Mouse (Mus musculus): Measurements from ENCODE around the gene Tubb2b.
"Not testable (repeated sequence)": the region's sequence is repeated elsewhere in the genome, so short reads cannot be mapped to it uniquely, and the experiment has no call there.

Tubb2b gene

GRCm38 (mm10) chr13:34109035-34109676 is 21.1 kb downstream of the Tubb2b start:
- no peak for DNase-seq (ENCODE audit: low read depth, low spot score)

- DNase-seq (ENCODE audit: low read depth, low spot score), result no peak
Observed at GRCm38 (mm10) chr13:34106999-34107398, 23.3 kb downstream of the Tubb2b start.

- no peak for DNase-seq (ENCODE audit: low read depth, low spot score)
Observed at GRCm38 (mm10) chr13:34106256-34106655, 24.0 kb downstream of the Tubb2b start.

- no peak for DNase-seq (ENCODE audit: low read depth, low spot score)
Observed at GRCm38 (mm10) chr13:34105364-34105763, 24.9 kb downstream of the Tubb2b start.

DNA sequence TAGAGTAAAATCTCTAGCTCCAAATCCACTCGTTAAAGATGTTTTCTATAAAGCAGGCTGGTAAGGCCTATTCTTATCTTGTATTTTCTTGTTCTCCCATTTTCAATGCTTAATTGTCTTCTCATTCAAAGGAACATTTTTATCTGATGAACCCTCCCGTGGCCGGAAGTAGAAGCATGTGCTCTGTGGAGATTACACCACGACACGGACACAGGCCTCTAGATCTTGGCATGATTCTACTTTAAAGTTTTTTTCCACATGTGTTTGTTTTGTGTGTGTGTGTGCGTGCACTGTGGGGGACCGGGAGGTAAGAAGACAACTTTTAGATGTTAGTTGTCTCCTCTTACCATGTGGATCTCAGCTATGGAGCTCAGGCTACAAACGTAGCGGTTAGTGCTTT is 28.4 kb downstream of the Tubb2b start:
- DNase-seq (ENCODE audit: low read depth, low spot score), result no peak

GRCm38 (mm10) chr13:34101247-34101646 is 29.0 kb downstream of the Tubb2b start:
- DNase-seq (ENCODE audit: low read depth, low spot score), result no peak

DNA sequence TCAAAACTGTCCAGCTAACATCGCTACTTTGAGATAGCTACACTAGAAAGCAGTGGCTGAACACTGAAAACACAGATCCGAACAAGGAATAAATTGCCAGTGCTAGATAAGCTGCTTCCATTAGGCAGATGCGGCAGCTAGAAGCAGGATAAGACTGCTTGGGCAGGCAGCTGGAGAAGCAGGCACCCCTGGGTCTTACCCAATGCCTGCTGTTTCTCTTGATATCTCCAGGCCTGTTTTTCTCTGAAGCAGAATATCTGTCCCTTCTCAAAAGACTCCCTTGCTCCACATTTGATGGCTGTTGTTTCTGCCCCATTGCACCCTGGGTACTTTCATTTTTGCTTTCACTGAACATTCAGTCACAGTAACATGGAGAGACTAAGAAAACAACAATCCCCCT is 29.5 kb downstream of the Tubb2b start:
- DNase-seq (ENCODE audit: low read depth, low spot score), result no peak

- DNase-seq (ENCODE audit: low read depth, low spot score), result no peak
Observed at GRCm38 (mm10) chr13:34097086-34097485, 33.2 kb downstream of the Tubb2b start.

- DNase-seq (ENCODE audit: low read depth, low spot score), result no peak
Observed at GRCm38 (mm10) chr13:34096455-34096854, 33.8 kb downstream of the Tubb2b start.

- peak; percentile 86 for DNase-seq (ENCODE audit: low read depth, low spot score)
Observed at GRCm38 (mm10) chr13:34095542-34096435, 34.5 kb downstream of the Tubb2b start.

DNA sequence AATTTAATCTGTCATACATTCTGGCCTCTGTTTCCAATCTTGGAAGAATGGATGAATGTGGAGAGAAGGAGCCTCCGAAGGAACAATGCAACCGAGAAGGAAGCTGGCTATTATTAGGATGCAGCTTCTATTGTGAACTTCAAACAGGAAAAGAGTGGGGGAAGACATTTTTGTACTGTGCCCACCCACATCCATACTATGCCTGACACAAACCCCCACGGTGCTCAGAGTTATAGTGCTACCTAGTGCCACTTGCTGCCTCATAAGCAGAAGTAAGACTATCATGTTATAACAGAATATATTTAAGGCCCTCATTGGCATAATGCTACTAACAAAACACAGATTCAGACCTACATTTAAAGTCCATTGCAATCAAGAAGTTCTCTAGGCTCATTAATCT is 40.9 kb downstream of the Tubb2b start:
- no peak for DNase-seq (ENCODE audit: low read depth, low spot score)

GRCm38 (mm10) chr13:34088871-34089288 is 41.4 kb downstream of the Tubb2b start:
- no peak for DNase-seq (ENCODE audit: low read depth, low spot score)

DNA sequence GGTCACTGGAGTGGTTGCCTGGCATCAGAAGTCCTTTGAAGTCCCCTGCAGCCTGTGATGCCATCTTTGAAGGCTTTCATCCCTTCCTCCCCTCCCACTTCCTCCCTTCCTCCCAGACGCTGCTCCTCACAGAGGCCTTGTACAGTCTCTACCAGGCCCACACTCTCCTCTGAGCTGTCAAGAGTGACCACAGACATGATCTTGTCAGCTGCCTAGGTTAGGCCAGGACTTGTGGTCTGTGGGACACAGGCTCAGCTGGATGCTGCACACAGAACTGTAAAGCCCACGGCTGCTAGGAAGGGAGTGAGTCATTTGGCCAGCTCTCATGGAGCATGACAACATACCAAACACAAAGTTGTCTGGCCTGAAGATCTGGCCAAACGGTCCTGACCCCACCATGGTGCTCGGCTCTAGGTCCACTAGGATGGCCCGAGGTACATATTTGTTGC is 42.0 kb downstream of the Tubb2b start:
- not testable (repeated sequence) for DNase-seq (ENCODE audit: low read depth, low spot score)

GRCm38 (mm10) chr13:34087052-34087812 is 43.0 kb downstream of the Tubb2b start:
- DNase-seq (ENCODE audit: low read depth, low spot score), result no peak

DNA sequence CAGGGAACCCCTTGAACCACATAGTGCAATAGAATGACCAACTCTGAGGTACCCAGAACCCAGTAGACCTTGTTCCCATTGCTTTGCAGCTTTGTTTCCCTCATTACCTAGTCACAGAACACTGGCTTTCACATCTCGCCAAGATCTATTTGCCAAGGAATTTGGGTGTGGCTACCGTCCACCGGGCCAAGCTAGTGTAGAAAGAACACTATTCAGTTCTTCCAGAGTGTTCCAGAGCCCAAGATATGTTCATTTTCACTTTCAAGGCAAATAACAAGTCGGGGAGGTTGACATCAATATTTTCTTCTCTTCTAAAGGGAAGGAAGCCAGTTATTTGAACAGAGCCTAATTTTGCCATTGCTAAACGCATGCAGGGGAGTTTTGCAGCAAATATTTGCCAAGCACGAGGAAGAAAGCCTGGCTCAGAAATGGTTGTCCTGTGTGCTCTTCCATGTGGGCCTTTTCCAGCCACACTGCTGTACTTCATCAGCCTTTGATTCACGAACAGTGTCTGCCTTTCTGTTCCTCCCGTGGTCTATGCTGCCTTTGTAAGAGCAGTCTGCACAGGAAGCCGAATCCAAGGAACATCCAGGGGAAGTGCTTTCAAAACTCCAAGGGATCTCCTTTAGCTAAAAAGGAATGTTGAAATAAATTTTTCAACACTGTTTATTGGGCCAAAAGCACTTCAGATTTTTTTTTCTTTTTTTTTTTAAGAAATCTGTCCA is 46.1 kb downstream of the Tubb2b start:
- DNase-seq (ENCODE audit: low read depth, low spot score), result no peak

DNA sequence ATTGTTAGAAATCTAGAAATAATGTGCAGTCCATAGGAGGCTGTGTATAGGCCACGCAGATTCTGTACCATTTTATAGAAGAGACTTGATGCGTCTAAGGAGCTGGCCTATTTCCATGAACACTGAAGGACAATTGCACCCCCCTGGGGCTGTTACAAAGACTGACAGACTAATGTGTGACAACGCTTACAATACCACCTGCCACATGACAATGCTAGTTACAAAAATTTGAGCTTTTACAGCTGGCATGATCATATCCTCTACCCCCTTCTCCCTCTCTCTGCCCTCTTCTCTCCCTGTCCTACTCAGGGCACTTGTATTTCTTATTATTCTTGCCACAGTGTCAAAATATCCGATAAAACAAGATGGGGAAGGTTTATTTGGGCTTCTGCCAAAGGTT is 48.3 kb downstream of the Tubb2b start:
- DNase-seq (ENCODE audit: low read depth, low spot score), result no peak

GRCm38 (mm10) chr13:34079801-34080200 is 50.5 kb downstream of the Tubb2b start:
- no peak for DNase-seq (ENCODE audit: low read depth, low spot score)

GRCm38 (mm10) chr13:34078500-34079280 is 51.6 kb downstream of the Tubb2b start:
- DNase-seq (ENCODE audit: low read depth, low spot score), result no peak

DNA sequence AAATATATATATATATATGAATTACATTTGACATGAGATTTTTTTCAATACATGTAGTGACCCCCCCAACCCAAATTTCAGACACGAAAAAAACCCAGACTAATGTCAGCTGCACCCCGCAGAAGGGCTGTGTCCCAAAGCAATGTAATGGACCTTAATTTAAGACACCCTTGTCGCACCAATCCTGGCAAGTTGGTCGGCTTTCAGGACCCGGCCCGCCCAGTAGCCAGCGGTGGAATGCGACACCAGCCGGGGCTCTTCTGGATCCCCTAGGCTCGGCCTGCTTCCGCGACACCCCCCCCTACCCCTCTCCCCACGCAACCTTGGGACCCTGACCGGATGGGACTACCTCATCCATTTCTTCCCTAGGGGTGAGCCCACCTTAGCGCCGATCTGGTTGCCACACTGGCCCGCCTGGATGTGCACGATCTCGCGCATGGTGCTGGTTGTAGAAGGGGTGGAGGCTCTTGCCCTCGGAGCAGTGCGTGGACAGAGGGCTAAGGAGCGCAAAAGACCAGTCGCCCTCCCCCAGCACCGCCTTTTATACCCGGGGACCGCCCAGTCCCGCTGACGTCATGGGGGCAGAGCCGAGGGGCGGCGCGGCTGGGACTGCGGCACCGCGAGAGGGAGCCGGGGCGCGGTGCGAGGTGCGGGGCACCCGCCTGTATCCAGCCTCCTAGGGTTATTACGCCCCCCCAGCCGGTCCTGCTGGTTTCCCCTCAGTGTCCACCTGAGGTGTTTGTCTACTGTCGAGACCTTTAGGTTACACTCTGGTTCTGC is 52.6 kb downstream of the Tubb2b start, which contains the start of gene Tubb2a:
Gene Tubb2a (minus strand): TSS at position 516 of the 780 bp plus-strand sequence.
- peak; percentile 73 for DNase-seq (ENCODE audit: low read depth, low spot score)
